Mouse (Mus musculus) heart, adult 9 months (tissue): ENCODE results near the gene Slc24a3.

ENCODE experiments used
- DNase-seq, 2 experiments: peaks; one replicate each; pipeline ENCODE4 v3.0.0; 2022; ENCODE audit warnings: low spot score in 2 of 2

Slc24a3 gene

GRCm38 (mm10) chr2:145541695-145542094 is 374.1 kb downstream of the Slc24a3 start:
- DNase-seq = no peak

- DNase-seq = no peak
Observed at GRCm38 (mm10) chr2:145546071-145546470, 378.5 kb downstream of the Slc24a3 start.

DNA sequence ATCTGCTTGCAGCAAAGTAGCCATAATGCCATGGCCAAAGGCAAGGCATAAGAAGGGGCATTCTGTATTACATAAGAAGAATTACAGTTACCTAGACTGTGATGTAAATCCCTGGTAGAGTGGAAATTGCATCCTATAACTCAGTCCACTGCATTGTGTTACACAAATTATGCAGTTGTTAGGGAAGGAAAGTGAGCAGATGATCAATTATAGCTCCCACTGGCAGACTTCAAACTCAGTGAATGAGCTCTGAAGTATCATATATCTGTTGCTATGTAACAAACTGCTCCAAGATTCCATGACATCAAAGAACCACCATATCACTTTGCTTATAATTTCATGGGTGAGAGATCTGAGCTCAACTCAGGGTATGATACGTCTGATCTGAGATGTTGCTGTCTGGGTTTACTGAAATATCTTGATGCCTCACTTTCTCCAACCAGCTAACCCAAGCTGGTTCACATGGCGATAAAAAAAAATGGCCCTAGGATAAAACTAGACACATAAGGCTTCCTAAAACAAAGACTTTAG is 387.2 kb downstream of the Slc24a3 start:
- DNase-seq = no peak

DNA sequence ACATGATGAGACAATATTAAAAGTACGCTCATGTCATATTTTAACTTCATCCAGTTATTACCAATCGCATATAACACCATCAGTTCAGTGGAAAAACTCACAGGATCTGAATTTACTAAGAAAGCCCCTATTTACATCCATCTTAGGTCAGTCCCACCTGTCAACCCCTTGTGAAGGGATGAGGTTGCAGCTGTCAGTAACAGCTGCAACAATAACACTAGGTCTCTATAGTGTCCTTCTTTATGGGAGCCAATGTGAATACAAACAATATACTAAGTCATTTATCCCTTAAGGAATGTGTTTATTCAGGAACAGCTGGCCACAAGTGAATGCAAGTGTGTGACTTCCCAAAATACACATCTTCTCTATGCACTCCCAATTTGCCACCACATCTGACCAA is 388.2 kb downstream of the Slc24a3 start:
- no peak for DNase-seq

DNA sequence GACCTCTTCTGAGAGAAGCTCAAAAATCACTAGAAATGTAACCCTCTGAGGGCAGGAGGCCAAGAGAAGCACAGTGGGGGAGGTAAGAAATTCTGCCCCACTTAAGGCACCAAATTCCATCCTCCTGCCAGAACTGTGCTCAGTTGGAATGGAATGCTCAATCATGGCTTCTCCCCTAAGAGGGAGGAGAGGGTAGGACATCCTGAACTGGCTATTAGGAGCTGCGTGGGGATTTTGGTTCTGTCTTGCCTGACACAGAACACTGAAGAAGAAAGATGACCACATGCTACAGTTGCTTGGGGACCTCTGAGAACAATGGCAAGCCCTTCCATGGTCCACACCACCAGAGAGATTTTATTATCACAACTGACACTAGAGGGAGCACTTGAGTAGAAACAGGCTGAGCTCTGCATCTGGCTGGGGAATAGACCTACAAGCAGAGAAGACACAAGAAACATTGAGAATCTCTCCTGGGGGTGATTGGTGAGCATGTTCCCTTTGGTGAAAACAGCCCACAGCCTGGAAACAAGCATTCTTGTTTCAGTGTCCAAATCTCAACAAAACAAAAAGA is 389.9 kb downstream of the Slc24a3 start:
- peak in 1 of 2 experiments; percentile 6 for DNase-seq

- DNase-seq = no peak
Observed at GRCm38 (mm10) chr2:145562493-145562892, 394.9 kb downstream of the Slc24a3 start.

- DNase-seq = no peak
Observed at GRCm38 (mm10) chr2:145564596-145564995, 397.0 kb downstream of the Slc24a3 start.

DNA sequence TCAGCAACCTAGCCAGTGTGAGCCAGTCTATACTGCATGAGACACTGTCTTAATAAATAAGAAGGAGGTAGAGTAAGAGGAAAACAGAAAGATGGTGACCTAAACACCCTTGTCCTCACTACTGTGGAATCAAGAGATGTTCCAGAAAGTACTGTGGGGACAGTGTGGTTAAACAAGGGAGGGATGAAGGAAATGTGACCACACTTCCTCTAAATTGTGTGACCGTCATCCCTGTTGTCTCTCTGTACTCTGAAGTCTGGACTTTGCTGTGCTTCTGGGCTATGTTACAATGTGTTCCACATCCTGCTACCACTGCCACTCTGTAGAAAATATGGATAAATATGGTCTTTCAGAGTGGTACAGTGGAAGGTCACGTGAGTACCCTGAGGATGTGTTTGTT is 399.4 kb downstream of the Slc24a3 start:
- DNase-seq = no peak

- DNase-seq = no peak
Observed at GRCm38 (mm10) chr2:145571943-145572342, 404.4 kb downstream of the Slc24a3 start.

GRCm38 (mm10) chr2:145574148-145574547 is 406.6 kb downstream of the Slc24a3 start:
- DNase-seq = no peak

DNA sequence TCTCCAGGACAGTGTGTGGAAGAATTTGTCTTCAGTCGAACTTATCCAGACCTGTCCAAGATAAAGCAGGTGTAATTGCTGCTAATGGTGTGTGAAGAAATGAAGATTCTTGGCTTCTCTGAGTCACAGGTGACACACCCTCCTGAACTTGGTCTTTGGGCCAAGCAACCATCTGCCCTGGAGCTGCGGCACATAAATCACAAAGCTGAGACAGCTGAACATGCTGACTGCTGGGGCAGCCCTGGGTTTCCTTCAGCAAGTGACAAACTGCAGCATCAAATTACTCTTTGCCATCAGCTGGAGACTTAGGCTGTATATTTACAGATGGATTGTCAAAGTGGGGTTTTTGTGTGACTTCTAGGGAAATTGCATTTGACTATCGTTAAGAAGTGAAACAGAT is 415.5 kb downstream of the Slc24a3 start:
- no peak for DNase-seq

- no peak for DNase-seq
Observed at GRCm38 (mm10) chr2:145585437-145585836, 417.9 kb downstream of the Slc24a3 start.

DNA sequence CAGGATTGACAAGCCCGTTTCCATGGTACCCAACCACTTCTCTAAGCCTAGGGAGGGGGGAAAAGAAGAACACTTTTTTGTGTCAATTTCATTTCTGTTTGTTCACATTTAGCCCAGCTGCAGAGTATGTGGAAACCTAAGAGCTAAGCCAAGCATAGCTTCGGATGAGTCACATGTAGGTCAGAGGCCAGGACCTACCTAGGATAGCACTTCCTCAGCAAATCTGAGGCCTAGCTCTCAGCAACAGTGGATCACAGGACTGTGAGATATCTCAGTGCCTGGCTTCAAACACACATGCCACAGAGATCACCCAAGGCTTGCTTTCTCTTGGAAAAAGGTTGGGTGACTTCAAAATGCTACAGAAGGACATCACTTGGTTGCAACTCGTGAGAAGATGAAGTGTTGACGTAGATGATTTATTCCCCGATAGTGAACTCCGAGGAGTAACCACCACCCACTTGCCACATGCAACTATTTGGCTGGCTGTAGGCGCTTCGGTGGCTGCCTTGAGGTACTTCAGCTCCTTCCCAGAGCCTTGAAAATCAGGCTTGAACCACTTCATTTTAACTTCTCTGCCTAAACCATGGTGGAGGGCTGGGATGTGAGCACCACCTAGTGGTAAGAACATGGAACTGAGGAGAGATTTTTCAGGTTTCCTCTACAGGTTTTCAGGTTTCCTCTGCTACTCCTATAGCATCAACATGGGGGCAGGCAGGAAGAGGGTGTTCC is 420.6 kb downstream of the Slc24a3 start:
- DNase-seq = peak; percentile 10 to 28

GRCm38 (mm10) chr2:145591881-145592280 is 424.3 kb downstream of the Slc24a3 start:
- no peak for DNase-seq

DNA sequence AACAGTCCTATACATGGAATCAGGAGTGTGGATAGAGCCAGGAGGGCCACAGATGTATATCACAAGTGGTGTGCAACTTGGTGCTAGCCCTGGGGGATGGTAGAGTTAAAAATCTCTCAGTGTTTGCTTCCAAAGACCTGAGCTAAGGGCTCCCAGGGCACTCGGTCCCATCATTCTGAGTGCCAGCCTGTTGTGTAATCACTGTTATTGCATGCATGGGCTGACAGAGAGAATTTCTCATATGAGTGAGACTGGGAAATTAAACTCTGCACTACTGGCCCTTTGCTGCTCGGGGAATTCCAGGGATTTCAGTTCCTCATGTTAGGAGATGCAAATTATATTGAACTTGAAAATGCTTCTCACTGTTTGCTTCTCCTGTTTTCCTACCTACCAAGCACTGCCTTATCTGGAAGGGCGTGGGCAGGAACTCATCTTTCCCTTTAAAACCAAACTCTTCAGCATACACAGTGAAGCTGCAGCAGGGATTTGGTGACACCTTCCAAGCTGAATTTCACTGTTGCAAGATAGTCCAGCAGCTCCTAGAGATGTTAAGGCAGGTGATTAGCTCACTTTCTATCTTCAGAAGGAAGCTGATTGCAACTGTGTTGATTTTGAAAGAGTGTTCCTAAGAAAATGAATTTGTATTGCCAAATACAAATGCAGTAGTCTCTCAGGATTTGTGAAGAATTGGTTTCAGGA is 426.2 kb downstream of the Slc24a3 start:
- DNase-seq = no peak

- DNase-seq = no peak
Observed at GRCm38 (mm10) chr2:145597866-145598265, 430.3 kb downstream of the Slc24a3 start.

DNA sequence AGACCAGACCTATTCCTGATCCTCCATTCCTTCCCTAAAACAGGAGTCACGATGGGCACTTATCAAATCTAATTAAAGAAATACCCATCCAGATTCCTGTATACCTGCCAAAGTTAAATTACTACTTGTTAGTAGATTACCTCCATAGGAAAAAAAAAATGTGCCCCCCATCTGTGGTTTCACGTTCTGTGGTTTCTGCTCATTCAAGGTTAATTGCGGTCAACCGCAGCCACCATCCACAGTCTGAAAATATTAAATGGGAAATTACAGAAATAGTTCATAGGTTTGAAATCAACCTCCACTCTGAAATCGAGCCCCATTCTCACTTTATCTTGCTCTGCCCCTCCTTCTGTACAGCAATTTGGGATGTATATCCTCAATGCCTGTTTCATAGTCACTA is 440.3 kb downstream of the Slc24a3 start:
- no peak for DNase-seq

GRCm38 (mm10) chr2:145610796-145611705 is 443.5 kb downstream of the Slc24a3 start:
- no peak for DNase-seq

GRCm38 (mm10) chr2:145612937-145613336 is 445.4 kb downstream of the Slc24a3 start:
- no peak for DNase-seq

DNA sequence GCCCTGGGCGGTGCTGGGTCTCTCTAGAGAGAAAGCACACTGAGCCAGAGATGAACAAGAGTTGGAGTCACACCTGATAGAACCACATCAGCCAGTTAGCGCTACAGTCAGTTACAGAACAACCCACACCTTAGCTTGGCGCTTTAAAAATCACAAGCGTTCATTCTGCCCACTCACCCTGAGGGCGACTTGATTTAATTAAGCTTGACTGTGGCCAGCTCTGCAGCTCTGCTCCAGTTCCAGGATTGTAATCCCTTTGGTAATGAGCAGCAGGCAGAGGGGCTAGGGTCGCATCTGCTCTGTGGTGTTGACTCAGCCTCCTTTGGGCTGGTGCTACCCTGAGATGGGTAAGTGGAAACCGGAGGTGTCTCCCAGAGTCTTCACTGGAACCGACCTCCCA is 446.2 kb downstream of the Slc24a3 start:
- DNase-seq = no peak

DNA sequence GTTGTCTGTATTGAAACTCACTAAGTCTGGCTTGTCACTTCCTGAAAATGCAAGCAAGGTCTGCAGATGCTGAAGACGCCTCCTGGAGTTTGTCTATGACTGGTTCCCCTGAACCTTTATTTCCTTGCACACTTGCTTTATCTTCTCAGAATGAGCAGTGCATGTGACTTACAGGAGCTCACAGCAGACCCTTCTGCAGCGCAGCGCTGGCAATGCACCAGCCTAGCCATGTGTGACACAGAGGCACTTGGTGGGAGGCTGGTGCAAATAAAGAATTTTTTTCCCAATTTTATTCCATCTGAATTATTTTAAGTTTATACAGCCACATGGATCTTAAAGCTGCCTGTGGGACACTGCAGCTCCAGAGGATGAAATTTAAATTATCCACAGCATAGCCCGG is 452.1 kb downstream of the Slc24a3 start:
- DNase-seq = no peak

GRCm38 (mm10) chr2:145620709-145621108 is 453.2 kb downstream of the Slc24a3 start:
- DNase-seq = no peak
